Mouse (Mus musculus) stomach, postnatal 0 days (tissue): ENCODE results near the gene Atxn1.

ENCODE experiments used
- CTCF ChIP-seq: IDR thresholded peaks from 2 replicates; pipeline ENCODE4 v1.5.1; 2016; ENCODE audit warnings: antibody characterized with exemption, low read depth, mild to moderate bottlenecking, moderate library complexity
- EP300 ChIP-seq: optimal IDR thresholded peaks from 2 replicates; pipeline ENCODE3; 2016; ENCODE audit warnings: antibody characterized with exemption

DNA sequence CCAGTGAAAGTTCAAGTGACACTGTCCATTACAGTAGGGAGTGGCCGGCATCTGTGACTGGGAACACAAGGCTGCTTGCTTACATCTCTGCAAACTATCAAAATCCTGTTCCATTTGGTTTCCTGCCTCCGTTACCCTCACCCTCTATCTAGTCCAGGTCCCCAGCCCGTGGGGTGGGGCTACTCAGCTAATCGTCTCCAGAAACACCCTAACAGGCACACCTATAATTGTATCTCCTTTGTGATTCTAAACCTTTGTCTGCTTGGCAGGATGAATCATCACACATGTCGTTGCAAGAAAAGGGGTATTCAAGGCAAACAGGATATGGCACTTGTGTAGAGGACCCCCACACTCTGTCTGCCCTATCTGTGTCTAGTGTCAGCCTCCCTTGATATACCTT, 417.3 kb downstream of the Atxn1 start:
- TF ChIP-seq CTCF: no peak
- TF ChIP-seq EP300: no peak
